Mouse (Mus musculus): ENCODE measurements around the gene 1700018G05Rik. TPM values are rescaled to one million over a fixed set of nuclear protein-coding genes. Genes with fewer than 3 reads are reported as not detected.
"Not testable (repeated sequence)": the region's sequence is repeated elsewhere in the genome, so short reads cannot be mapped to it uniquely, and the experiment has no call there.

Gene 1700018G05Rik
- total RNA-seq (2021), result not detected
- long read RNA-seq, partial matches to known transcripts, result 0 of 1 reads
- long read RNA-seq, other reads (novel, unspliced or antisense), result 1 of 1 reads

GRCm38 (mm10) chrX:102928072-102928471 lies at the start of gene 1700018G05Rik:
1700018G05Rik (plus strand) TSS chrX:102928372.
- DNase-seq (ENCODE audit: low spot score in 2 of 2), result not testable (repeated sequence)

GRCm38 (mm10) chrX:102908587-102908986 lies 19.6 kb upstream of the 1700018G05Rik start, which contains the start of the genes Dmrtc1a and 1700011M02Rik:
Dmrtc1a (minus strand) TSS chrX:102908687.
1700011M02Rik (plus strand) TSS chrX:102908905.
- not testable (repeated sequence) for DNase-seq (ENCODE audit: low spot score in 2 of 2)

- DNase-seq (ENCODE audit: low spot score in 2 of 2), result not testable (repeated sequence)
Observed at GRCm38 (mm10) chrX:102914823-102915222, 13.3 kb upstream of the 1700018G05Rik start.

- peak in 1 of 2 experiments; percentile 32 for DNase-seq (ENCODE audit: low spot score in 2 of 2)
Observed at GRCm38 (mm10) chrX:102926707-102927106, 1.5 kb upstream of the 1700018G05Rik start.

GRCm38 (mm10) chrX:102932992-102933570 lies 4.9 kb downstream of the 1700018G05Rik start:
- DNase-seq (ENCODE audit: low spot score in 2 of 2), result no peak

GRCm38 (mm10) chrX:102933571-102934394 lies 5.6 kb downstream of the 1700018G05Rik start:
- DNase-seq (ENCODE audit: low spot score in 2 of 2), result peak; percentile 48 to 75

GRCm38 (mm10) chrX:102934395-102934764 lies 6.2 kb downstream of the 1700018G05Rik start:
- DNase-seq (ENCODE audit: low spot score in 2 of 2), result no peak

- DNase-seq (ENCODE audit: low spot score in 2 of 2), result no peak
Observed at GRCm38 (mm10) chrX:102936743-102937142, 8.6 kb downstream of the 1700018G05Rik start.

GRCm38 (mm10) chrX:102950136-102950535 lies 22.0 kb downstream of the 1700018G05Rik start:
- peak in 1 of 2 experiments; percentile 25 for DNase-seq (ENCODE audit: low spot score in 2 of 2)

GRCm38 (mm10) chrX:102958917-102959316 lies 30.7 kb downstream of the 1700018G05Rik start:
- DNase-seq (ENCODE audit: low spot score in 2 of 2), result peak in 1 of 2 experiments; percentile 44

GRCm38 (mm10) chrX:102960581-102960980 lies 32.4 kb downstream of the 1700018G05Rik start:
- no peak for DNase-seq (ENCODE audit: low spot score in 2 of 2)

Other genes starting within 250 kb of the 1700018G05Rik start
- gene Gm3880, start 241.4 kb upstream of the 1700018G05Rik start, total RNA-seq (2021), result not detected
- not detected for gene Gm9112, start 220.7 kb upstream of the 1700018G05Rik start, total RNA-seq (2021)
- gene Dmrtc1b, start 220.5 kb upstream of the 1700018G05Rik start, total RNA-seq (2021), result not detected
- not detected for gene Dmrtc1c1, start 125.4 kb upstream of the 1700018G05Rik start, total RNA-seq (2021)
- not detected for gene Dmrtc1c2, start 73.8 kb upstream of the 1700018G05Rik start, total RNA-seq (2021)
- not detected for gene 1700031F05Rik, start 60.4 kb upstream of the 1700018G05Rik start, total RNA-seq (2021)
- gene Dmrtc1a, start 19.7 kb upstream of the 1700018G05Rik start, total RNA-seq (2021), result 1 to 10 TPM; 5.7 to 7.0 TPM
- not detected for gene 1700011M02Rik, start 19.5 kb upstream of the 1700018G05Rik start, total RNA-seq (2021)